Mouse (Mus musculus) intestine, embryonic 14.5 days (tissue): ENCODE results near the gene Tubd1. TPM values are rescaled to one million over a fixed set of nuclear protein-coding genes. Genes with fewer than 3 reads are reported as not detected.

Source experiments
- ATAC-seq: fragments of 200-750 bp; cut with Nextera tagmentation; replicated peaks from 2 replicates; pipeline ENCODE4 v1.8.0; 2017; ENCODE audit warnings: low read depth, moderate number of reproducible peaks, moderate TSS enrichment, moderate library complexity; ENCODE audit not compliant: low FRiP score, low TSS enrichment
- DNase-seq: peaks from one replicate; pipeline ENCODE4 v3.0.0-alpha.2; 2018; ENCODE audit warnings: low spot score
- H3K27ac ChIP-seq: fragments of 300-500 bp; sonication (generic); 2 replicates; pipeline ENCODE4 v1.5.1; 2014; ENCODE audit warnings: low read depth, mild to moderate bottlenecking, control low read depth
- H3K27me3 ChIP-seq: fragments of 300-500 bp; sonication (generic); replicated peaks from 2 replicates; pipeline ENCODE4 v1.6.1; 2014; ENCODE audit warnings: low read length, control low read depth; ENCODE audit not compliant: control insufficient read depth, insufficient read depth
- H3K36me3 ChIP-seq: fragments of 300-500 bp; sonication (generic); 2 replicates; pipeline ENCODE4 v1.6.1; 2014; ENCODE audit warnings: low read length, control low read depth; ENCODE audit not compliant: control insufficient read depth, insufficient read depth
- H3K4me1 ChIP-seq: fragments of 300-500 bp; sonication (generic); replicated peaks from 2 replicates; pipeline ENCODE4 v1.6.1; 2014; ENCODE audit warnings: low read length, control low read depth, mixed read lengths; ENCODE audit not compliant: control insufficient read depth, insufficient read depth
- H3K4me2 ChIP-seq: fragments of 300-500 bp; sonication (generic); 2 replicates; pipeline ENCODE4 v1.6.1; 2014; ENCODE audit warnings: low read length
- H3K4me3 ChIP-seq: fragments of 300-500 bp; sonication (generic); 2 replicates; pipeline ENCODE4 v1.5.1; 2014; ENCODE audit warnings: low read depth, low read length, control low read depth, mixed read lengths
- H3K9ac ChIP-seq: fragments of 300-500 bp; sonication (generic); 2 replicates; pipeline ENCODE4 v1.6.1; 2014; ENCODE audit warnings: mild to moderate bottlenecking, low read length
- H3K9me3 ChIP-seq: fragments of 300-500 bp; sonication (generic); 2 replicates; pipeline ENCODE4 v1.6.1; 2016; ENCODE audit warnings: low read length, control low read depth; ENCODE audit not compliant: control insufficient read depth
- WGBS: fragments of 180-500 bp; shearing (Covaris S2); extraction: QIAGEN DNeasy Blood & Tissue Kit; methylation state at CpG from one replicate; pipeline ENCODE4 v1.1.7; 2014; 5-methylcytosine and 5-hydroxymethylcytosine counted together
- microRNA counts: library from miRNA; unstranded; fragments of <30 nt; microRNA quantifications from one replicate; lab custom pipeline; 2016
- microRNA-seq: library from miRNA; unstranded; fragments of <30 nt; microRNA quantifications from one replicate; pipeline ENCODE4, GENCODE M21; 2016
- polyA plus RNA-seq: library from polyadenylated mRNA; unstranded; fragments of >200 nt; fragmentation: Nextera tagmentation; extraction: Ambion mirVana; gene quantifications from 2 replicates; pipeline ENCODE4 v1.2.1, GENCODE M21; 2014

Tubd1 gene
- polyA plus RNA-seq, 1 experiment from 2014 or later = 9.9 TPM

DNA sequence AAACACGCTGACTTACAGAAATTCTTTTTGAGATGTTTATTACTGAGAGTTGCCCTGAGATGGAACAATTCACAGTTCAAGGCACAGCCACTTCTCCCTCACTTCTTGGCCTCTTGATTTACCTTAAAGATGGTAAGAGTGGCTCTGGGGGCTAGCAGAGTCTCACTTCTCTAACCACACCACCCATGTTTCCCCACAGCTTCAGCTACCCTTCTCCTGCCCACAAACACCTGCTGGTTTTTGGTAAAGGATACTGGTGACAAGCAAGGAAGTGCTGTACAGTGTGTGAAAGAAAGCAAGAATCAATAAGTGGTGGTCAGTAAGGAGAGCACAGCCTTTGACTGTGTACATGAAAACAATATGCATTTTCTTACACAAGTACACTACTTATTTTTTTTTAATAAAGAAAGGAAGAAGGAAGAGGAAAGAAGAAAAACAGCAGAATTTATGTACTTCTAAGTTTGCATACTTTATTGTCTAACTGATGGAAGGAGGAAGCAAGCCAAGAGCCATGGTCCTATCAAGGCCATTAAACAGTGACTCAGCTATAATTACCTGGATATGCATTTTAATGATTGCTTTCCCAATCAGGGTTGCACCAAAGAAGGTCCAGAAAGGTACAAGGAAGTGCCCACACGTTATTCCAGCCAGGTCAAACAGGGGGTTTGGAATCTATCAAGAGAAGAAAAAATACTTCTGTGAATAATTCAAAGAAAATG lies 62.0 kb downstream of the Tubd1 start:
- Histone ChIP-seq H3K4me2 (no peak overlapping the region), H3K36me3 (peaks cover 10% of the 10 kb centered on the region), H3K9me3 (no peaks in the 10 kb centered on the region), H3K4me3 (no peak overlapping the region), H3K4me1 (peaks cover 8% of the 10 kb centered on the region; the same call in 1 of the 2 replicates), H3K9ac (no peak overlapping the region), H3K27me3 (no peaks in the 10 kb centered on the region), H3K27ac (0 out of 2 replicates have a peak overlapping the region, but pooled peaks have one; percentile 18)
- WGBS = 79% methylated on average over 2 of the region's 2 CpGs
- ATAC-seq (no peak), DNase-seq (no peak)

DNA sequence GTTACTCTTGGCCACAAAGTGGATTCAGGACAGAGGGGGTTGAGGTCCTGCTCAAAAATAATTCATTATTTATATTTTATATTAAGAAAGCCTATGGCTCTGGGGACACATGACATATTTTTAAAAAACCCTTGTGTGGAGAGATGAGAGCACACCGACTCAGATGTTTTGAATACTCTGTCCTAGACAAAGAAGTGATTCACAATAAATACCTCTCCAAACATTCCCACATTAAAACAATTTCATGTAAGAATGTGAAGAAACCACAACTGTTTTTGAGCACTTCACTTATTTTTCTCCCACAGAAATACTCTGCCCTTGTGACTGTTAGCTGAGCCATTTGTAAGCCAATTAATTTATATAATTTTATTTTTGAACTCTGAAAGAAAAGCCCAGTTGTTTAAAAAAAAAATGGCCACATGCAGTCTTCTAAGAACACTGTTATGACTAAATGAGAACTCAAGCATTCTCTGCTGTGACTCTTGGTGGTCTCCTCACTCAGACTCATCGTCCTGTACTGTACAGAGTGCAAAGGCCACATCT lies 63.1 kb downstream of the Tubd1 start:
- no peak overlapping the region for H3K27ac ChIP-seq
- no peaks in the 10 kb centered on the region for H3K9me3 ChIP-seq
- H3K4me3 ChIP-seq = no peak overlapping the region
- peaks cover 10% of the 10 kb centered on the region for H3K36me3 ChIP-seq
- ATAC-seq (no peak), DNase-seq (no peak)
- 86% methylated on average over 2 of the region's 2 CpGs for WGBS
- H3K9ac ChIP-seq = no peak overlapping the region
- no peak overlapping the region for H3K4me2 ChIP-seq
- H3K27me3 ChIP-seq = no peaks in the 10 kb centered on the region
- H3K4me1 ChIP-seq = peaks cover 8% of the 10 kb centered on the region; the same call in 1 of the 2 replicates

DNA sequence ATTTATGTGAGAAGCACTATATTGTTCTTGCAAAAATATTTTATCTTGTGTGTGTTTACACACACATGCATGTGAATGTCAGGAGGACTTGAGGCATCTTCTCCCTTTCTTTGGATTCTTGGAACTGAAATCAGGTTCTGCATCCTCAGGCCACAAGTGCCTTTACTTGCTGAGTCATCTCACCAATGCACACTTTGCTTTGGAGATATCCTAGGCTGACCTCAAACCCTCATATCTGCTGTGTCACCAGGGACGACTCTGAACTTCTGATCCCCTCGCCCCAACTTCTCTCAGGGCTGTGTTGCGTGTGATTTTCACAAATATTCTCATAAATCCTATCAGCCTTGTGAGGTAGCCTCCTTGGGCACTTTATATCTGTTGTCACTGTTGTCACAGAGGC lies 65.4 kb downstream of the Tubd1 start:
- Histone ChIP-seq H3K27me3 (no peaks in the 10 kb centered on the region), H3K4me3 (no peak overlapping the region), H3K4me2 (no peak overlapping the region), H3K9ac (no peak overlapping the region), H3K36me3 (peaks cover 10% of the 10 kb centered on the region), H3K4me1 (0 out of 2 replicates have a peak, but pooled peaks cover 1% of the 10 kb centered on the region), H3K9me3 (no peaks in the 10 kb centered on the region), H3K27ac (no peak overlapping the region)
- DNase-seq (no peak), ATAC-seq (no peak)
- WGBS = 90% methylated on average over 3 of the region's 3 CpGs

DNA sequence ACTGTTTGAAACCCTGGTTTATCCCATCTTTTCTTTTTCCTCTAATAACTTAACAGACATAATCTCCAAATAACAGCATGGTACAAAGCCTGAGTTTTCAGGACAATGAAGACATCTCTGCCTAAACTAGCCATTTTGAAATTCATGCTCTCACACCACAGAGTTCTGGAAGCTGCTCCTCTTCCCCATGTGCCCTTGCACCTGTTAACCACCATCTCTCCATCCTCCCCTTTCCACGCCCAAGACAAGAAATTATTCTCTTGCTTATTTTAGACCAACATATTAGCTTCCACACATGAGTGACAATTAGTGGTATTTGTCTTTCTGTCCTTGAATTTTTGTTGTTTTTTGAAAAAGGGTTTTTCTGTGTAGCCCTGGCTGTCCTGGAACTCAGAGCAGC lies 67.2 kb downstream of the Tubd1 start:
- no peak overlapping the region for H3K4me3 ChIP-seq
- H3K27ac ChIP-seq = no peak overlapping the region
- ATAC-seq (no peak), DNase-seq (no peak)
- H3K9me3 ChIP-seq = no peaks in the 10 kb centered on the region
- no peak overlapping the region for H3K4me2 ChIP-seq
- H3K27me3 ChIP-seq = no peaks in the 10 kb centered on the region
- 96% methylated on average over 1 of the region's 1 CpGs for WGBS
- no peaks in the 10 kb centered on the region for H3K4me1 ChIP-seq
- H3K36me3 ChIP-seq = no peaks in the 10 kb centered on the region
- H3K9ac ChIP-seq = no peak overlapping the region

DNA sequence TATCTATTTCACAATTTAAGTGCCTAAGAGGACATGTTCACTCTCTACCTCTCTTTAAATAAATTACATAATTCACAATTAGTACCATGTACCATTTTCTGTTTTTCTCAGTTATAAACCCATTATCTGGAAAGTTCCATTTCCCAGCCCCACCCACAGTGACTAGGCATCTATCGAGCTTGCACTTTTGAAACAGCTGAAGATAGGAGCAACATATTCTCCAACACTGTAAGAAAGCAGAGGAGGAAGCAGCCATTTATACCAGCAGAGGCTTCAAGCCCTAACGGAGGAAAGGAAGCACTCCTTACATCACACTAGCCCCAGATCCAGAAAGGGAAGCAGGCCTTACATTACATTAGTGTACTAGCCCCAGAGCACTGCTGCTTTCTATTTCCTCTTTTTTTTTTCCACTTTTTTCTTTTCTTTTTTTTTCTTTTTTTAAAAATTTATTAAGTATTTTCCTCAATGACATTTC lies 69.3 kb downstream of the Tubd1 start:
- DNase-seq = no peak
- Histone ChIP-seq H3K4me2 (no peak overlapping the region), H3K4me1 (no peaks in the 10 kb centered on the region), H3K9ac (no peak overlapping the region), H3K27ac (no peak overlapping the region), H3K27me3 (no peaks in the 10 kb centered on the region), H3K9me3 (no peaks in the 10 kb centered on the region), H3K4me3 (no peak overlapping the region), H3K36me3 (no peaks in the 10 kb centered on the region)
- WGBS = 69% methylated on average over 2 of the region's 2 CpGs
- no peak for ATAC-seq

DNA sequence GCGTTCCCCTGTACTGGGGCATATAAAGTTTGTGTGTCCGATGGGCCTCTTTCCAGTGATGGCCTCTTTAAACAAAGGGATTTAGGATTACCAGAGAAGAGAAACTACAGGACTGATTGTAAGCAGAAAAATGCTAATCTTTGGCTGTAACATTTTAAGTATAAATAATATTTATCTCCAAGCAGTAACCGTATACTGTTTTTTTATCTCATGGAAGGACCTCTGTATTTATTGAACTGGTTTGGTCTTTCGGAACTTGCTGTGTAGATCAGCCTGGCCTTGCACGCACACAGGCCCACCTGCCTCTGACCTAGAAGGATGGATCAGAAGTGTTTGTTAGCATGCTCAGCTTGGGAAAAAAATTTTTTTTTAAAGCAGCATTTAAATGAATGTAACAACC lies 69.8 kb downstream of the Tubd1 start:
- Histone ChIP-seq H3K27ac (no peak overlapping the region), H3K4me3 (no peak overlapping the region), H3K4me1 (no peaks in the 10 kb centered on the region), H3K36me3 (no peaks in the 10 kb centered on the region), H3K27me3 (no peaks in the 10 kb centered on the region), H3K9me3 (no peaks in the 10 kb centered on the region), H3K9ac (no peak overlapping the region), H3K4me2 (no peak overlapping the region)
- no peak for DNase-seq
- whole genome bisulfite sequencing = 73% methylated on average over 5 of the region's 5 CpGs
- ATAC-seq = no peak

MicroRNA genes within 50 kb of the gene (microRNA counts, 519-probe panel; counts per million panel counts)
- microRNA mmu-miR-21 (lab: Ali Mortazavi, UCI) = 4,720 counts per million, percentile 78 among the panel's probes with 10 or more counts

Small RNA genes lying within 50 kb of the gene (microRNA-seq; reads per million reads assigned to microRNA genes)
- gene Mir21a = 21,143 reads per million, percentile 98 among the genes with 10 or more reads in this experiment

Other genes starting within 250 kb of the Tubd1 start
- 14.2 and 14.3 TPM in 2 replicates for gene Med13, start 187.4 kb upstream of the Tubd1 start, polyA plus RNA-seq
- 49.5 and 53.2 TPM in 2 replicates for gene Rnft1, start 60.3 kb upstream of the Tubd1 start, polyA plus RNA-seq
- 50.7 and 58.0 TPM in 2 replicates for gene Rps6kb1, start 186 bp upstream of the Tubd1 start, polyA plus RNA-seq
- gene Vmp1, start 138.8 kb downstream of the Tubd1 start, polyA plus RNA-seq = 133 and 140 TPM in 2 replicates
- 35.4 and 39.2 TPM in 2 replicates for gene Ptrh2, start 139.0 kb downstream of the Tubd1 start, polyA plus RNA-seq
- gene Cltc, start 212.6 kb downstream of the Tubd1 start, polyA plus RNA-seq = 177 and 190 TPM in 2 replicates